Mouse (Mus musculus): ENCODE measurements around the gene Dnpep. TPM values are rescaled to one million over a fixed set of nuclear protein-coding genes. Genes with fewer than 3 reads are reported as not detected.

The Dnpep gene
- total and polyA plus RNA-seq, 3 experiments = 35.0 to 73.8 (median 50.4) TPM

- Histone ChIP-seq H3K4me3 (replicated peaks in 1 of 3; ENCODE audit: low read depth in 2 of 3, low read length in 2 of 3, poor library complexity in 1 of 3) (no peak overlapping the region), H3K9me3 (replicated peaks; ENCODE audit: low read length) (no peaks in the 10 kb centered on the region), H3K36me3 (replicated peaks in 1 of 2; ENCODE audit: control insufficient read depth in 1 of 2, insufficient read depth in 1 of 2, low read length in 1 of 2) (no peaks in the 10 kb centered on the region), H3K79me2 (replicated peaks; ENCODE audit: control insufficient read depth, extremely low read depth, insufficient read depth, poor library complexity, severe bottlenecking) (no peaks in the 10 kb centered on the region), H3K27ac (ENCODE audit: insufficient read depth, low read depth) (no peak overlapping the region), H3K9ac (ENCODE audit: insufficient read depth, low read depth) (no peak overlapping the region), H3K27me3 (replicated peaks) (peaks cover 33% of the 10 kb centered on the region), H3K4me1 (ENCODE audit: control insufficient read depth in 1 of 2, insufficient read depth in 2 of 2) (0 out of 4 replicates have a peak, but pooled peaks cover 0 to 4% of the 10 kb centered on the region in 2 experiments), H3K4me2 (ENCODE audit: insufficient read depth, low read depth, poor library complexity, severe bottlenecking) (no peak overlapping the region)
- no peak for DNase-seq (ENCODE audit: extremely low read depth)
- in situ Hi-C loops (cut with MboI; ENCODE audit: low pct_ligation_motif_present, low pct_unique_long_range_greater_than_20kb, low sequenced_read_pairs) = no loop called here
- TF ChIP-seq MYC (IDR thresholded peaks at IDR 0.05; ENCODE audit: low read depth, low read length) = no peak
- TF ChIP-seq KAT2A (IDR thresholded peaks at IDR 0.05; ENCODE audit: insufficient replicate concordance, low read length) = no peak
- TF ChIP-seq POLR2A (IDR thresholded peaks at IDR 0.05; ENCODE audit: low read depth, low read length) = no peak
- no peak for TF ChIP-seq USF1 (IDR thresholded peaks at IDR 0.05; ENCODE audit: low read depth, low read length)
- no peak for TF ChIP-seq RCOR1 (conservative IDR thresholded peaks at IDR 0.05; ENCODE audit: low read depth, low read length)
- TF ChIP-seq UBTF (IDR thresholded peaks at IDR 0.05; ENCODE audit: low read depth, low read length) = no peak
- TF ChIP-seq MAX (IDR thresholded peaks at IDR 0.05; ENCODE audit: low read length) = no peak
- dilution Hi-C loops (cut with MboI; ENCODE audit: extremely low pct_ligation_motif_present, extremely low pct_unique_long_range_greater_than_20kb, low sequenced_read_pairs) = no loop called here
Measured at GRCm38 (mm10) chr1:75293331-75293701, 24.5 kb downstream of the Dnpep start.

DNA sequence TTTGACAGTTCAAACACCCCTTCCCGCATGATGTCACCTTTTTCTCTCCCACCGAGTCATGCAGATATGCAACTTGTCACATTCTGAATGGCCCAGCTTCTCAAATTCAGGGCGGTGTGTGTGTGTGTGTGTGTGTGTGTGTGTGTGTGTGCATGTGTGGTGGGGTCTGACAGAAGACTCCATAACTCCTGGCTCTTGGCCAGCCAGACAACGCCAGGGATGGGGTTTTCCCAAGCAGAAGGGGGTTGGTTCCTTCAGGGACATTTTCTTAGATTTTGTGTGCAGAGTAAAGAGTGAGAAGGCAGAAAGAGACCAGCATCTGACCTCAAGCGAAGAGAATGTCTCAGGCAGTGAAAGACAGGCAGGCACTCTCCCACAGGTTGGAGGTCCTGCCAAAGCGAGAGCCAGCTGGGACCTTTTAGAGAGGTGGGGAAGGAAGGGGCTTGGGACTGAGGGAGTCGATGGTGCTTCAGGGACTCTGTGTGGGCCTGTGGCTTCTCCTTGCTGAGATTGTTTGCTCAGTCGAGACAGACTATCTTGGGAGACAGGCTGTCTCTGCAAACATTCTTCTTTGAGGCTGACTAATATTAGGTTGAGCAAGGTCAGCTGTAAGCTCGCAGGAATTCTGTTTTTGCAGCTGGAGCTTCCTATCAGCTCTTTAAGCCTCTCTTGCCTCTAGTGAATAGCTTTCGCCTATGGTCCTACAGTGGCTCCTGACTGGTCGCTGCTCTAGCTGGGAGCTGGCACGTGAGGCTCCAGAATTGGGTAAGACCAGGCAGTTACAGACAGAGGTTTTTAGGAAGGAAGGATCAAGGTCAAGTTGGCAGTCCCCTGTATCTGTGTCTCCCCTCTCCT is 25.1 kb downstream of the Dnpep start:
- Histone ChIP-seq H3K4me3 (replicated peaks in 1 of 3; ENCODE audit: low read depth in 2 of 3, low read length in 2 of 3, poor library complexity in 1 of 3) (no peak overlapping the region), H3K4me2 (ENCODE audit: insufficient read depth, low read depth, poor library complexity, severe bottlenecking) (no peak overlapping the region), H3K9ac (ENCODE audit: insufficient read depth, low read depth) (no peak overlapping the region), H3K4me1 (ENCODE audit: control insufficient read depth in 1 of 2, insufficient read depth in 2 of 2) (0 out of 4 replicates have a peak, but pooled peaks cover 0 to 4% of the 10 kb centered on the region in 2 experiments), H3K27me3 (replicated peaks) (peaks cover 39% of the 10 kb centered on the region), H3K79me2 (replicated peaks; ENCODE audit: control insufficient read depth, extremely low read depth, insufficient read depth, poor library complexity, severe bottlenecking) (no peaks in the 10 kb centered on the region), H3K9me3 (replicated peaks; ENCODE audit: low read length) (no peaks in the 10 kb centered on the region), H3K27ac (ENCODE audit: insufficient read depth, low read depth) (no peak overlapping the region), H3K36me3 (replicated peaks in 1 of 2; ENCODE audit: control insufficient read depth in 1 of 2, insufficient read depth in 1 of 2, low read length in 1 of 2) (no peaks in the 10 kb centered on the region)
- no peak for DNase-seq (ENCODE audit: extremely low read depth)
- dilution Hi-C loops (cut with MboI; ENCODE audit: extremely low pct_ligation_motif_present, extremely low pct_unique_long_range_greater_than_20kb, low sequenced_read_pairs) (no loop called here), in situ Hi-C loops (cut with MboI; ENCODE audit: low pct_ligation_motif_present, low pct_unique_long_range_greater_than_20kb, low sequenced_read_pairs) (no loop called here)
- TF ChIP-seq RAD21 (IDR thresholded peaks at IDR 0.05; ENCODE audit: low read depth, low read length) (no peak), JUND (conservative IDR thresholded peaks at IDR 0.05; ENCODE audit: low read depth, low read length) (no peak), USF2 (conservative IDR thresholded peaks at IDR 0.05; ENCODE audit: low read depth, low read length) (no peak), POLR2AphosphoS2 (IDR thresholded peaks at IDR 0.05; ENCODE audit: low read depth, low read length) (no peak), EP300 (IDR thresholded peaks at IDR 0.05; ENCODE audit: low read length) (no peak), TCF12 (IDR thresholded peaks at IDR 0.05; ENCODE audit: low read depth, low read length) (no peak), USF1 (IDR thresholded peaks at IDR 0.05; ENCODE audit: low read depth, low read length) (no peak), BHLHE40 (IDR thresholded peaks at IDR 0.05; ENCODE audit: low read depth, low read length) (no peak), RCOR1 (conservative IDR thresholded peaks at IDR 0.05; ENCODE audit: low read depth, low read length) (no peak), ZKSCAN1 (IDR thresholded peaks at IDR 0.05; ENCODE audit: borderline replicate concordance, low read depth, low read length) (no peak), MEF2A (IDR thresholded peaks at IDR 0.05; ENCODE audit: borderline replicate concordance, low read depth, low read length) (no peak), ZNF384 (IDR thresholded peaks at IDR 0.05; ENCODE audit: low read depth, low read length) (no peak), MYC (IDR thresholded peaks at IDR 0.05; ENCODE audit: low read depth, low read length) (no peak), IRF4 (IDR thresholded peaks at IDR 0.05; ENCODE audit: low read depth, low read length) (no peak), E2F4 (IDR thresholded peaks at IDR 0.05; ENCODE audit: insufficient replicate concordance, low read depth, low read length) (no peak), ZC3H11A (IDR thresholded peaks at IDR 0.05; ENCODE audit: low read depth, low read length) (no peak), NRF1 (IDR thresholded peaks at IDR 0.05; ENCODE audit: low read depth, low read length) (no peak), NELFE (IDR thresholded peaks at IDR 0.05; ENCODE audit: low read depth, low read length) (no peak)
